Mouse (Mus musculus): ENCODE results near the gene Doc2b. TPM values are rescaled to one million over a fixed set of nuclear protein-coding genes. Genes with fewer than 3 reads are reported as not detected.

Gene Doc2b
- polyA plus RNA-seq, 1 experiment = 0.24 TPM

DNA sequence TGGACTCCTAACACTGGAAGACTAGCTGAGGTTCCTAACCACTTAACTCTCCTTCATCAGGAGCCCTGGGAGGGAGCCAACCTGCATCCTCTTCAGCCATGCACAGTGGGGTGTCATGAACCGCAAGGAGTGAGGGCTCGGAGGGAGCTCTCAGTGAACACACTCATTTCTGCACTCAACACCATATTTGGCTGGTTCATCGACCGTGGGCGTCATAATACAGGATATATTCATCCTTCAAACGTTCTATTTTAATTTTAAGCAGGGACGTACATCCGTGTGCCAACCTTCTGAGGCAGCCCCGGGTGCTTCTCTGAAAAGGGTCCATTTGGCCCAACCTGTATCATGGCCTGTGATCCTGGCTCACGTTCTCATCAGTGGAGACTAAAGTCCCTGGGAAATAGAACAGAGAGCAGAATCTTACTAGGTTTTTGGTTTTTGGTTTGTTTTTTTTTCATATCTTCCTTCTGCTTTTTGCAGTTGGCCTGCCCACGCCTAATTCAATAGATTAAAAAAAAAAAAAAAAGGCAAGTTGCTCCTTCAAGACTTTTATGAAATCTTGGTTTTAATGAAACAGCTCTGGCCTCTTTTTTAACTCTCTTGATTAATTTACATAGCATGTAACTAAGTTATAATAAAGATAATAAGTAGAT lies 39.9 kb upstream of the Doc2b start:
- DNase-seq = no peak
- H3K4me3 ChIP-seq (ENCODE audit: control insufficient read depth, insufficient read depth, low read length) = no peak overlapping the region
- no peaks in the 10 kb centered on the region for H3K36me3 ChIP-seq (ENCODE audit: control insufficient read depth, insufficient read depth, low read length)
- H3K27ac ChIP-seq (ENCODE audit: control insufficient read depth, insufficient read depth, low read length) = no peak overlapping the region
- WGBS = 12% methylated on average over 11 of the region's 11 CpGs
- peaks cover 17% of the 10 kb centered on the region for H3K4me1 ChIP-seq (replicated peaks; ENCODE audit: control insufficient read depth, insufficient read depth, low read length)
- no peak for TF ChIP-seq POLR2A (IDR thresholded peaks at IDR 0.05; ENCODE audit: control insufficient read depth, extremely low read depth, insufficient read depth, low read length, poor library complexity)
- TF ChIP-seq CTCF (IDR thresholded peaks at IDR 0.05; ENCODE audit: borderline replicate concordance, control insufficient read depth, extremely low read depth, insufficient read depth, low read length, poor library complexity) = no peak
- H3K27me3 ChIP-seq (ENCODE audit: control insufficient read depth, insufficient read depth, low read length) = no peaks in the 10 kb centered on the region

DNA sequence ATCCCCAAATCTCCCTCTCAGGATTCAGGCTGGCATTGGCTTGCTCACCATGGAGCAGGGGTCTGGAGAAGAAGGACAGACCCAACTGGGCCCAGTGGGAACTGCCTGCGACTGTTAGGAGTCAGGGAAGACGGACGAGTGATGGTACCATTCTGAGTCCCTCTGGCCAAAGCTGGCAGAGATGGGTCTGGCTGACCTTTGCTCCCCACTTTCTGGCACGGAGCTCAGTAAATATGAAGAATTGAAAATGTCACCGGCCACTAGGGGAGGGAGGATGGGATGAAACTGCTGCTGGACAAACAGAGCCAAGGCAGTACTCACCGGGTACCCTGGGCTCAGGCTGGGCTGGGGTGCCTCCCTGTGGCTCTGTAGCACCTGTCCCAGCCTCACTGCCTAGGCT lies 37.2 kb upstream of the Doc2b start:
- TF ChIP-seq POLR2A (IDR thresholded peaks at IDR 0.05; ENCODE audit: control insufficient read depth, extremely low read depth, insufficient read depth, low read length, poor library complexity) (no peak), CTCF (IDR thresholded peaks at IDR 0.05; ENCODE audit: borderline replicate concordance, control insufficient read depth, extremely low read depth, insufficient read depth, low read length, poor library complexity) (no peak)
- Histone ChIP-seq H3K4me3 (ENCODE audit: control insufficient read depth, insufficient read depth, low read length) (no peak overlapping the region), H3K27me3 (ENCODE audit: control insufficient read depth, insufficient read depth, low read length) (no peaks in the 10 kb centered on the region), H3K4me1 (replicated peaks; ENCODE audit: control insufficient read depth, insufficient read depth, low read length) (peaks cover 14% of the 10 kb centered on the region), H3K36me3 (ENCODE audit: control insufficient read depth, insufficient read depth, low read length) (no peaks in the 10 kb centered on the region), H3K27ac (ENCODE audit: control insufficient read depth, insufficient read depth, low read length) (no peak overlapping the region)
- 95% methylated on average over 6 of the region's 6 CpGs for WGBS
- no peak for DNase-seq

DNA sequence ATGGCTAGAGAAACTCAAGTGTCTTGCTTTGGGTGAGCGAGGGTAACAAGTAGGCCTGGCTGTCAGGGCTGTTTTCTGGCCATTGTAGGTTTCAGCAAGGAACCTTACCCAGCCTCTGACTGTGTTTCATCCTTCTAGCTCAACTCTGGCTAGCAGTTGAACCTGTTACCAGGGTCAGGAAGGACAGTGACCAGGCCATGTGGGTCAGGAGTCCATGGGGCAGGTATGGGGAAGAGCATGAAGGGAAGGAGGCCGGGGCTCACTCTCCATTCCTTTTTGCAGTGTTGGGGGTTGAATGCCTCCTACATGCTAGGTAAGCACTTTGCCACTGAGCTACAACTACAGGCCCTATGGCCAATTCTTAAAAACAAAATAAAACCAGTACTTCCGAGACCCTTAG lies 34.5 kb upstream of the Doc2b start:
- peaks cover 13% of the 10 kb centered on the region for H3K4me1 ChIP-seq (replicated peaks; ENCODE audit: control insufficient read depth, insufficient read depth, low read length)
- WGBS = 98% methylated on average over 3 of the region's 3 CpGs
- no peak for TF ChIP-seq CTCF (IDR thresholded peaks at IDR 0.05; ENCODE audit: borderline replicate concordance, control insufficient read depth, extremely low read depth, insufficient read depth, low read length, poor library complexity)
- no peak for TF ChIP-seq POLR2A (IDR thresholded peaks at IDR 0.05; ENCODE audit: control insufficient read depth, extremely low read depth, insufficient read depth, low read length, poor library complexity)
- H3K36me3 ChIP-seq (ENCODE audit: control insufficient read depth, insufficient read depth, low read length) = no peaks in the 10 kb centered on the region
- DNase-seq = no peak
- H3K4me3 ChIP-seq (ENCODE audit: control insufficient read depth, insufficient read depth, low read length) = no peak overlapping the region
- H3K27me3 ChIP-seq (ENCODE audit: control insufficient read depth, insufficient read depth, low read length) = no peaks in the 10 kb centered on the region
- H3K27ac ChIP-seq (ENCODE audit: control insufficient read depth, insufficient read depth, low read length) = no peak overlapping the region

DNA sequence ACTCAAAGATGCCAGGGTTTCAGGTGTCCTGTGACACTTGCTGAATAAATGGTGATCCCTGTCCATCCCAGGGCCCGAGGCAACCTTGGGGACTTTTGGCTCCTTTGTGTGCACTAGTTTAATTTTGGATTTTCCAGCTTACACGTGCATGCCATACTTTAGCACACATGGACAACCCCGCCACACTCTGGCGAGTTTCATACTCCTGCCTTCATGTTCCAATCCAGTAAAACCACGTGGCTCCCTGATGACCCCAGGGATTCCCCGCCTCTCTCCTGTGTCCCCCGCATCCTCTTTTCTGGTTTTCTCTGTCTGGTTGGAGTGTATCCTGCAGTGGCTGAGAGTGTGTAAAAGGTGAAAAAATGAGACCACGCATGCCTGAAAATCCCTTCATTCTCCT lies 31.6 kb upstream of the Doc2b start:
- H3K27me3 ChIP-seq (ENCODE audit: control insufficient read depth, insufficient read depth, low read length) = no peaks in the 10 kb centered on the region
- no peak for TF ChIP-seq CTCF (IDR thresholded peaks at IDR 0.05; ENCODE audit: borderline replicate concordance, control insufficient read depth, extremely low read depth, insufficient read depth, low read length, poor library complexity)
- TF ChIP-seq POLR2A (IDR thresholded peaks at IDR 0.05; ENCODE audit: control insufficient read depth, extremely low read depth, insufficient read depth, low read length, poor library complexity) = no peak

DNA sequence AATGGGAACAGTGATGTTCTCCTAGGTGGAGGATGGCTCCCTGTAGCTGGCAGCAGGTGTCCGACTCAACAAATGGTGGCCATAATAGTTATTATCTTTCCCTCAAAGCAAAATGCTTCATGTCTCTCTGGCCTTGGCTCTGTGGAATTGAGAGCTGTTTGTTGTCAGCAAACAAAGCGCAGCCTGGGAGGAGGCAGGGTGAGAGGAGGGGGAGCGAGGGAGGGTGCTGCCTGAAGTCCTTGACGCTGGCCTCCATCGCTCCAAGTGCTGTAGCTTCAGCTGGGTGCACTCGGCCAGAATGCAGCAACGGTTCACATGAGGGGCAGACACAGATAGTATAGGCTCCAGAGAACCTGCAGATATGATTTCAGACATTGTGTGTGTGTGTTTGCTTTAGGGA lies 27.7 kb upstream of the Doc2b start:
- DNase-seq = no peak
- no peak overlapping the region for H3K4me3 ChIP-seq (ENCODE audit: control insufficient read depth, insufficient read depth, low read length)
- H3K4me1 ChIP-seq (replicated peaks; ENCODE audit: control insufficient read depth, insufficient read depth, low read length) = peaks cover 9% of the 10 kb centered on the region
- H3K27me3 ChIP-seq (ENCODE audit: control insufficient read depth, insufficient read depth, low read length) = no peaks in the 10 kb centered on the region
- WGBS = 89% methylated on average over 7 of the region's 7 CpGs
- no peaks in the 10 kb centered on the region for H3K36me3 ChIP-seq (ENCODE audit: control insufficient read depth, insufficient read depth, low read length)
- TF ChIP-seq POLR2A (IDR thresholded peaks at IDR 0.05; ENCODE audit: control insufficient read depth, extremely low read depth, insufficient read depth, low read length, poor library complexity) (no peak), CTCF (IDR thresholded peaks at IDR 0.05; ENCODE audit: borderline replicate concordance, control insufficient read depth, extremely low read depth, insufficient read depth, low read length, poor library complexity) (no peak)
- H3K27ac ChIP-seq (ENCODE audit: control insufficient read depth, insufficient read depth, low read length) = no peak overlapping the region

More for the DNA sequence above, 31.6 kb upstream of the Doc2b start:
- Histone ChIP-seq H3K4me1 (replicated peaks; ENCODE audit: control insufficient read depth, insufficient read depth, low read length) (peaks cover 9% of the 10 kb centered on the region), H3K4me3 (ENCODE audit: control insufficient read depth, insufficient read depth, low read length) (no peak overlapping the region), H3K36me3 (ENCODE audit: control insufficient read depth, insufficient read depth, low read length) (no peaks in the 10 kb centered on the region), H3K27ac (ENCODE audit: control insufficient read depth, insufficient read depth, low read length) (no peak overlapping the region)
- no peak for DNase-seq
- WGBS = 62% methylated on average over 8 of the region's 8 CpGs

DNA sequence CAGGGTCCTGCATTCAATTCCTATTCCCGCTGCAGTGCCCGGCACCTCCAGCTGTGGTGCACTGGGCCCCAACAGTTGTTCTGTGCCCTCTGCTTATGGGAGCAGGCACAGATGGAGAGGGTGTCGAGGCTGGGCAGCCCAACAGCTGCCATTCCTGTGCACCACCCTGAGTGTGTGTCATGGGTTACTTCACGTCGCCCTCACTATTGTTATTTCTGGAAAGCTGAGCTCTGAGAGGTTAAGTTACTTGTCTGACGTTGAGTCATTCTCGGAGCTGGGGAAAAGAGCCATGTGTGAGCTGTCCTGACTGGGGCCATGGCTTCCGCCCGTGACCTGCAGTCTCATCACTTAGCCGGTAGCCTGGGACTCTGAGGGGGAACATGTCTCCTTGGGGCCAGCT lies 17.2 kb upstream of the Doc2b start:
- no peak for DNase-seq
- H3K4me1 ChIP-seq (replicated peaks; ENCODE audit: control insufficient read depth, insufficient read depth, low read length) = no peaks in the 10 kb centered on the region
- no peaks in the 10 kb centered on the region for H3K27me3 ChIP-seq (ENCODE audit: control insufficient read depth, insufficient read depth, low read length)
- H3K27ac ChIP-seq (ENCODE audit: control insufficient read depth, insufficient read depth, low read length) = no peak overlapping the region
- no peaks in the 10 kb centered on the region for H3K36me3 ChIP-seq (ENCODE audit: control insufficient read depth, insufficient read depth, low read length)
- TF ChIP-seq CTCF (IDR thresholded peaks at IDR 0.05; ENCODE audit: borderline replicate concordance, control insufficient read depth, extremely low read depth, insufficient read depth, low read length, poor library complexity) = no peak
- TF ChIP-seq POLR2A (IDR thresholded peaks at IDR 0.05; ENCODE audit: control insufficient read depth, extremely low read depth, insufficient read depth, low read length, poor library complexity) = no peak
- 91% methylated on average over 10 of the region's 10 CpGs for WGBS
- H3K4me3 ChIP-seq (ENCODE audit: control insufficient read depth, insufficient read depth, low read length) = no peak overlapping the region

DNA sequence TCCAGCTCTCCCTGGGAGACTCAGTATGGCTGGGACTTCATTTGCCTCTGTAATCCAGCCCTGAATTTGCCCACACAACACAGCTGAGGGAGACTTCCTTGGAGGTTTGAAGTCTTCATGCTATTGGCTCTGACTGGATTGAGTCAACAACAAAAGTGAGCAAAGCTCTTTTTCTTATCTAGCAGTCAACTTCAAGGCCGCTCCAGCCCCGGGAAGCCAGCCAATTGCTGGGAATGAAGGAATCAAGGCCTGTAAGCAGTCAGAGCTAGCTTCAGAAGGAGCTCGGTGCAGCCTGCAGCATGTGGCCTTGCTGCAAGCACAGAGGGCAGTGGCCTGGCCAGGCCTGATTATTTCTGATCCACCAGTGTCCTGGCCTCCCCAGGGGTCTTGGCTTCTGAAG lies 16.1 kb upstream of the Doc2b start:
- no peaks in the 10 kb centered on the region for H3K36me3 ChIP-seq (ENCODE audit: control insufficient read depth, insufficient read depth, low read length)
- H3K27me3 ChIP-seq (ENCODE audit: control insufficient read depth, insufficient read depth, low read length) = no peaks in the 10 kb centered on the region
- H3K4me1 ChIP-seq (replicated peaks; ENCODE audit: control insufficient read depth, insufficient read depth, low read length) = no peaks in the 10 kb centered on the region
- H3K4me3 ChIP-seq (ENCODE audit: control insufficient read depth, insufficient read depth, low read length) = no peak overlapping the region
- TF ChIP-seq POLR2A (IDR thresholded peaks at IDR 0.05; ENCODE audit: control insufficient read depth, extremely low read depth, insufficient read depth, low read length, poor library complexity) = no peak
- WGBS = 91% methylated on average over 3 of the region's 3 CpGs
- no peak overlapping the region for H3K27ac ChIP-seq (ENCODE audit: control insufficient read depth, insufficient read depth, low read length)
- no peak for DNase-seq

All from thymus, adult 2 months (tissue).